Mouse (Mus musculus): Measurements from ENCODE around the gene Tcta. TPM values are rescaled to one million over a fixed set of nuclear protein-coding genes. Genes with fewer than 3 reads are reported as not detected.

Tcta gene
- total RNA-seq (2014; rRNA removed) (17.7 and 17.9 TPM in 2 replicates), polyA plus RNA-seq (2012; rRNA removed) (35.2 and 41.2 TPM in 2 replicates)

DNA sequence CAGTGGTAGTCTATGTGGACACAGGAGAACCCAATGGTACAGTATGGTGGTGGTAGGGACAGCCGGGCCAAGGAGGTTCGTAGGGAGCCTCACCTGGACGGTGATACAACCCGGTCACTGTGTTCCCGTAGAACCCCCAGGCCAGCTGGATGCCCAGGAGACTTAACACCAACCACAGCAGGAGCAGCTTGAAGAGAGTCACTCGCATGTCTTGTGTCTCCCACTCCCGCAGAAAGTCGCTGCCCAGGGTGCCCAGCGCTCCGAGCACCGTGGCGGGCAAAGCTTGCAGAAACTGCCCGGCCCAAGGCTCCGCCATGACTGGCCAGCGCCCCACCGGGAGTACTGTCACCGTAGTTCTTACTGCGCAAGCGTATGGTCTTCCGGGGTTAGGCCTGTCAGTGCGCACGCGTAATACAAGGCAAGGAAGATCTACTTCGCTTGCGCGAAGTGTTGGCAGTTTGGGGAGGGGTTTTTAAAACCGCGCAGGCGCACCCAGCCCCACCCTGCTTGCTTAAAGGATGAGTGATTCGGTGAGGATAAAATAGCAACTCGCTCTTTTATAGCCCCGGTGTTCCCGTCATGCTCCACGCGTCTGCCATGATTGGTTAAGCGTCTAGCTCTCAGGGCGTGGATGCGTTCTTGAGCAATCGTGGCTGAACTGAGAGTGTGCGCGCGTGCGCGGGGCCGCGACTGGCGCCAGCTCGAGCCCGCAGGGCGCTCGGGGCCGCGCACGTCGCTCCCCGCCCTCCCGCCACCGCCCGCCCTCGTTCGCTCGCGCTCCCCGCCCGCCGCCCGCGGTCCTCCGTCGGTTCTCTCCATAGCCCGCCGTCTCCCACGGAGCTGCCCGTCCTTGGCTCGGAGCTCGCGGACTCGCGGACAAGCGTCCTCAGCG is at the start of gene Tcta, which contains the start of gene Rhoa:
Tcta (minus strand) TSS at position 532 of the 892 bp plus-strand sequence.
Rhoa (plus strand) TSS at position 501 of the 892 bp plus-strand sequence.
- peaks cover 27% of the 10 kb centered on the region for H3K4me1 ChIP-seq (ENCODE audit: control insufficient read depth, insufficient read depth, low read length)
- H3K79me2 ChIP-seq (ENCODE audit: control insufficient read depth, insufficient read depth, low read length), result peaks cover 13% of the 10 kb centered on the region
- H3K4me3 ChIP-seq (ENCODE audit: insufficient read depth, low read depth, low read length), result peak within 1 kb of the TSS; percentile 91
- H3K9ac ChIP-seq (ENCODE audit: low read depth, low read length), result peak within 1 kb of the TSS; percentile 96
- peak within 1 kb of the TSS; percentile 93 for H3K27ac ChIP-seq (replicated peaks; ENCODE audit: insufficient read depth, low read depth, low read length)
- H3K36me3 ChIP-seq (ENCODE audit: control insufficient read depth, insufficient read depth, low read length), result peaks cover 14% of the 10 kb centered on the region
- no peaks in the 10 kb centered on the region for H3K27me3 ChIP-seq (ENCODE audit: control insufficient read depth, insufficient read depth, low read length)
- peak; percentile 99 for DNase-seq (ENCODE audit: extremely low read depth, low read depth, low spot score)
- no peak for TF ChIP-seq CTCF (IDR thresholded peaks at IDR 0.05; ENCODE audit: low read depth, low read length)
- peak; percentile 90 for TF ChIP-seq POLR2A (IDR thresholded peaks at IDR 0.05; ENCODE audit: extremely low read depth, insufficient read depth, low read length)
- WGBS, result under 1% methylated on average over 77 of the region's 81 CpGs

DNA sequence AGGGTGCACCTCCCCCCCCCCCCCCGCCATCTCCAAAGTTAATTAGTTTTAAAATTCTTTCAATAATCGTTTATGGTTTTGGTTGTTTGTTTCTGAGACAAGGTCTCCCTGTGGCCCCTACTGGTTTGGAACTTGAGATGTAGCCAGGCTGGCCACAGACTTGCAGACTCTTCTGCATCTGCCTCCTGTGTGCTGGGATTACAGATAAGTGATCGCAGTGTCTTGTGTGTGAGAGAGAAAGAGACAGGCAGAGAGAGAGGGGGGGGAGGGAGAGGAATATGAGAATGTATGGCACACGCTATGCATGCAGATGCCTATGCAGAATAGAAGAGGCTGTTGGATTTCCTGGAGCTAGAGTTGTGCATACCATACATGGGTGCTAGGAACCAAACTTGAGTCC is 43.8 kb upstream of the Tcta start:
- no peak overlapping the region for H3K27ac ChIP-seq (replicated peaks; ENCODE audit: insufficient read depth, low read depth, low read length)
- H3K9ac ChIP-seq (ENCODE audit: low read depth, low read length), result no peak overlapping the region
- 85% methylated on average over 4 of the region's 4 CpGs for WGBS
- TF ChIP-seq CTCF (IDR thresholded peaks at IDR 0.05; ENCODE audit: low read depth, low read length), result no peak
- H3K4me3 ChIP-seq (ENCODE audit: insufficient read depth, low read depth, low read length), result no peak overlapping the region
- peaks cover 24% of the 10 kb centered on the region for H3K79me2 ChIP-seq (ENCODE audit: control insufficient read depth, insufficient read depth, low read length)
- no peak for DNase-seq (ENCODE audit: extremely low read depth, low read depth, low spot score)
- peaks cover 8% of the 10 kb centered on the region for H3K4me1 ChIP-seq (ENCODE audit: control insufficient read depth, insufficient read depth, low read length)
- H3K27me3 ChIP-seq (ENCODE audit: control insufficient read depth, insufficient read depth, low read length), result no peaks in the 10 kb centered on the region
- H3K36me3 ChIP-seq (ENCODE audit: control insufficient read depth, insufficient read depth, low read length), result peaks cover 34% of the 10 kb centered on the region

DNA sequence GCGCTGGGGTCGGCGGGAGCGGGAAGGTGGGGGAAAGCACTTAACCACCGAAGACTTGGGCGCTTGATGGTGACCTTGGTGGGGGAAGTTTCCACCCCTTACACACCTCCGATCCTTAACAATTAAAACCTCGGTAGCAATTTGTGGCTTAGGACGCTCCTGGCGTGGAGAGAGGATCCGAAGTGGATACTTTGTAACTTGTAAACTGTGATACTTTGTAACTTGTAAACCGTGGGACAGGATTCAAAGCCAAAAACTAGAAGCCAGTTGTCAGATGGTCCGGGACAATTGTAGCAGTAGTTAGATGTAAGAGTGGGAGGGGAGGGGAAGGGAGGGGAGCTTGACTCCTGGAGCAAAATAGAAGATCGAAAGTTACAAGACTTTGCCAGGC is 42.3 kb upstream of the Tcta start:
- under 1% methylated on average over 14 of the region's 14 CpGs for WGBS
- Histone ChIP-seq H3K27ac (replicated peaks; ENCODE audit: insufficient read depth, low read depth, low read length) (peak overlapping the region; percentile 94), H3K4me1 (ENCODE audit: control insufficient read depth, insufficient read depth, low read length) (peaks cover 19% of the 10 kb centered on the region)

DNA sequence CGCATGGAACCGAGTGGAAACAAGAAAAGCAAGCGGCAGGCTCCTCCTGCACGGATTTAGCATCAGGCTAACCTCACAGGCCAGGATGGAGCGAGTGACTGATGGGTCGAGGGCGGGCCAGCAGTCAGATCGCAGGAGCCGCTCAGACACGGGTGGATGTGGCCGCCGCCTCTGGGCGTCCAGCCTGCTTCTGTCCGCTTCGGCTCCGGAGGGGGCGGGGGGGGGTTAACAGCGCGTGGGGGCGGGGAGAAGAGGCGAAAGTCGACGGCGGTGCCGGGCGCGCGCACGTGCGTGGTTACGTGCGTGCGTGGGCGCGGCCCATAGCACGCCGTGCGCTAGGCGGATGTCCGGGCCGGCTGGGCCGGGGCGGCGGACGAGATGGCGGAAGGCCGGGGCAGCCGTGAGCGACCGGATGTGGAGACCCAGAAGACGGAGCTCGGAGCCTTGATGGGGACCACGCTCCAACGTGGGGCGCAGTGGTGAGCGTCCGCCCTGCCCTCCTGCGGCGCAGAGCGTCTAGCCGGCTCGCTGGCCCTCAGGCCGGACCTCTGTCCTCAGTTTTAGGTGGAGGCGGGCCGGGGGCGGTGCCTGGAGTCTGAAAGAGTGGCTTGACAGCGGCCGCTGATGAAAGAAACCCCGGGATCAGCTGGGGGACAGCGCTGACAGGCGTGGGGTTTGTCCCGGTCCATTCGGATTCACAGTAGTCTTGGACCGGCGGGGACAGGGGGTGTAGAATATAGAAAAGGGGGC is 41.8 kb upstream of the Tcta start, which contains the start of gene Usp4:
Usp4 (plus strand) TSS at position 314 of the 750 bp plus-strand sequence.
- Histone ChIP-seq H3K4me3 (ENCODE audit: insufficient read depth, low read depth, low read length) (peak within 1 kb of the TSS; percentile 98), H3K36me3 (ENCODE audit: control insufficient read depth, insufficient read depth, low read length) (peaks cover 18% of the 10 kb centered on the region), H3K9ac (ENCODE audit: low read depth, low read length) (peak within 1 kb of the TSS; percentile 99), H3K4me1 (ENCODE audit: control insufficient read depth, insufficient read depth, low read length) (peaks cover 24% of the 10 kb centered on the region), H3K27ac (replicated peaks; ENCODE audit: insufficient read depth, low read depth, low read length) (peak within 1 kb of the TSS; percentile 94), H3K27me3 (ENCODE audit: control insufficient read depth, insufficient read depth, low read length) (no peaks in the 10 kb centered on the region), H3K79me2 (ENCODE audit: control insufficient read depth, insufficient read depth, low read length) (peaks cover 20% of the 10 kb centered on the region)
- peak; percentile 76 for DNase-seq (ENCODE audit: extremely low read depth, low read depth, low spot score)
- TF ChIP-seq CTCF (IDR thresholded peaks at IDR 0.05; ENCODE audit: low read depth, low read length) (no peak), POLR2A (IDR thresholded peaks at IDR 0.05; ENCODE audit: extremely low read depth, insufficient read depth, low read length) (peak; percentile 84)
- under 1% methylated on average over 75 of the region's 75 CpGs for WGBS

More for the DNA sequence above, 42.3 kb upstream of the Tcta start:
- Histone ChIP-seq H3K9ac (ENCODE audit: low read depth, low read length) (peak overlapping the region; percentile 99), H3K4me3 (ENCODE audit: insufficient read depth, low read depth, low read length) (peak overlapping the region; percentile 98), H3K79me2 (ENCODE audit: control insufficient read depth, insufficient read depth, low read length) (peaks cover 21% of the 10 kb centered on the region), H3K27me3 (ENCODE audit: control insufficient read depth, insufficient read depth, low read length) (no peaks in the 10 kb centered on the region), H3K36me3 (ENCODE audit: control insufficient read depth, insufficient read depth, low read length) (peaks cover 23% of the 10 kb centered on the region)
- TF ChIP-seq POLR2A (IDR thresholded peaks at IDR 0.05; ENCODE audit: extremely low read depth, insufficient read depth, low read length) (no peak), CTCF (IDR thresholded peaks at IDR 0.05; ENCODE audit: low read depth, low read length) (no peak)
- DNase-seq (ENCODE audit: extremely low read depth, low read depth, low spot score), result peak; percentile 43

DNA sequence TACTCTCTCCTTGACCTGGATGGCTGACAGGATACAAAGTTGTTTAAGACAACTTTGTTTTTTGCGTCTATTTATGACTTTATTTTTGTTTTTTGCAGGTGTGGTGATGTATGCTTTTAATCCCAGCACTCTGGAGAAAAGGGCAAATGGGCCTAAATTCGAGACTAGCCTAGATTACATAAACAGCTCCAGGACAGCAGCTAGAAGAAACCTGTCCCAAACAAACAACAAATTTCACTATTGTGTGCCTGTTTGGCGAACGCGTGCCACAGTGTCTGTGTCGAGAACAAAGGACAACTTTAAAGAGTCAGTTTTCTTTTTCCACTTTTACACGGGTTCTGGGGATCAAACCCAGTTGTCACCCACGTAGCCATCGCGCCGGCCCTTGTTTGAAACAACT is 41.1 kb upstream of the Tcta start:
- Histone ChIP-seq H3K4me1 (ENCODE audit: control insufficient read depth, insufficient read depth, low read length) (peaks cover 24% of the 10 kb centered on the region), H3K79me2 (ENCODE audit: control insufficient read depth, insufficient read depth, low read length) (peaks cover 15% of the 10 kb centered on the region; the same call in 1 of the 2 replicates), H3K9ac (ENCODE audit: low read depth, low read length) (peak overlapping the region; percentile 77), H3K27me3 (ENCODE audit: control insufficient read depth, insufficient read depth, low read length) (no peaks in the 10 kb centered on the region), H3K27ac (replicated peaks; ENCODE audit: insufficient read depth, low read depth, low read length) (peak overlapping the region; percentile 87), H3K36me3 (ENCODE audit: control insufficient read depth, insufficient read depth, low read length) (peaks cover 13% of the 10 kb centered on the region), H3K4me3 (ENCODE audit: insufficient read depth, low read depth, low read length) (peak overlapping the region; percentile 98)
- peak; percentile 74 for DNase-seq (ENCODE audit: extremely low read depth, low read depth, low spot score)
- TF ChIP-seq POLR2A (IDR thresholded peaks at IDR 0.05; ENCODE audit: extremely low read depth, insufficient read depth, low read length) (no peak), CTCF (IDR thresholded peaks at IDR 0.05; ENCODE audit: low read depth, low read length) (no peak)
- WGBS, result 1% methylated on average over 11 of the region's 11 CpGs
